Mouse (Mus musculus) MEL (cell line): ENCODE data around the gene Nr2c2ap.

ENCODE experiments used
- CHD2 ChIP-seq: IDR thresholded peaks from 2 replicates; pipeline ENCODE4 v1.6.1; 2011; ENCODE audit warnings: low read length, improper control_type of control experiment
- CTCF ChIP-seq, 3 experiments: IDR thresholded peaks in 2 of 3; conservative IDR thresholded peaks in 1 of 3; 2 replicates each; pipeline ENCODE4 v1.5.1; 2011 to 2012; ENCODE audit warnings: low read length in 3 of 3, low read depth in 2 of 3, mild to moderate bottlenecking in 2 of 3, improper control_type of control experiment in 1 of 3, inconsistent platforms in 1 of 3, mixed read lengths in 1 of 3, moderate library complexity in 1 of 3; ENCODE audit not compliant: control insufficient read depth in 1 of 3, insufficient read depth in 1 of 3, poor library complexity in 1 of 3, severe bottlenecking in 1 of 3
- GABPA ChIP-seq: IDR thresholded peaks from 2 replicates; pipeline ENCODE4 v1.6.1; 2012; ENCODE audit warnings: low read depth, mild to moderate bottlenecking, inconsistent platforms, low read length, improper control_type of control experiment, moderate library complexity
- KAT2A ChIP-seq: conservative IDR thresholded peaks from 2 replicates; pipeline ENCODE4 v1.6.1; 2012; ENCODE audit warnings: low read depth, low read length, improper control_type of control experiment, inconsistent platforms
- MAFK ChIP-seq: IDR thresholded peaks from 2 replicates; pipeline ENCODE4 v1.6.1; 2011; ENCODE audit warnings: low read depth, mild to moderate bottlenecking, low read length, improper control_type of control experiment, borderline replicate concordance
- POLR2A ChIP-seq, 2 experiments: IDR thresholded peaks; 2 replicates each; pipeline ENCODE4 v1.6.1; 2011 to 2012; ENCODE audit warnings: low read length in 2 of 2, mild to moderate bottlenecking in 2 of 2, control low read depth in 1 of 2, improper control_type of control experiment in 1 of 2, low read depth in 1 of 2, moderate library complexity in 1 of 2; ENCODE audit not compliant: control insufficient read depth in 1 of 2, insufficient read depth in 1 of 2, poor library complexity in 1 of 2
- RCOR1 ChIP-seq: IDR thresholded peaks from 2 replicates; pipeline ENCODE4 v1.6.1; 2012; ENCODE audit warnings: low read depth, mild to moderate bottlenecking, inconsistent platforms, low read length, improper control_type of control experiment
- SIN3A ChIP-seq: IDR thresholded peaks from 2 replicates; pipeline ENCODE4 v1.6.1; 2012; ENCODE audit warnings: low read length, improper control_type of control experiment, inconsistent platforms
- TAL1 ChIP-seq: IDR thresholded peaks from 2 replicates; pipeline ENCODE4 v1.6.1; 2012; ENCODE audit warnings: mild to moderate bottlenecking, inconsistent platforms, low read length, moderate library complexity, mixed read lengths
- USF1 ChIP-seq: IDR thresholded peaks from 2 replicates; pipeline ENCODE4 v1.6.1; 2014; ENCODE audit warnings: low read depth, mild to moderate bottlenecking, inconsistent platforms, low read length, improper control_type of control experiment, moderate library complexity
- ZC3H11A ChIP-seq: IDR thresholded peaks from 2 replicates; pipeline ENCODE4 v1.6.1; 2012; ENCODE audit warnings: low read depth, mild to moderate bottlenecking, inconsistent platforms, low read length, improper control_type of control experiment
- ZNF384 ChIP-seq: IDR thresholded peaks from 2 replicates; pipeline ENCODE4 v1.6.1; 2012; ENCODE audit warnings: low read depth, mild to moderate bottlenecking, inconsistent platforms, low read length, improper control_type of control experiment

DNA sequence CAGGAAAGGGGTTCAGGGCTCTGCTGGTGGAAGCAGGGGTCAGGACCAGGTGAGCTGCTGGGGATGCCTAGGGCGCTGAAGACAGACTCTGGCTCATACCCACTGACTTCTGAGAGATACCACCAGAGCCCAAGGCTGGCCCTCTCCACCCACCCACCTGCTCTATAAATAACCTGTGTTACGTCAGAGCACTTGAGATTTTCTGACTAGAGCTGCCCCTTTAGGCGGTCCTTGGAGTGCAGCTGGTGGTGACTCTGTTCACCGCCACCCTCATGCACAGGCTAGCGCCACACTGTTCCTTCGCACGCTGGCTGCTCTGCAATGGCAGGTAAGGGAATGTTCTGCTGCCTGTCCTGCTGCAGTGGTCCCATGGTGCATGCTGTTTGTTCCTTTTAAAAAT lies 42.9 kb downstream of the Nr2c2ap start:
- TF ChIP-seq SIN3A (no peak), POLR2A (IDR thresholded peaks at IDR 0.05; ENCODE audit: control insufficient read depth in 1 of 2, insufficient read depth in 1 of 2, low read depth in 1 of 2, low read length in 2 of 2, poor library complexity in 1 of 2) (no peak), TAL1 (no peak), GABPA (no peak), CTCF (IDR thresholded peaks at IDR 0.05 in 2 of 3, conservative IDR thresholded peaks at IDR 0.05 in 1 of 3; ENCODE audit: control insufficient read depth in 1 of 3, insufficient read depth in 1 of 3, low read depth in 2 of 3, low read length in 3 of 3, poor library complexity in 1 of 3, severe bottlenecking in 1 of 3) (no peak), MAFK (no peak), ZC3H11A (no peak), KAT2A (no peak), CHD2 (no peak), USF1 (no peak), RCOR1 (no peak), ZNF384 (no peak)
